Mouse (Mus musculus) midbrain, embryonic 12.5 days (tissue): ENCODE results near the gene Prps1. TPM values are rescaled to one million over a fixed set of nuclear protein-coding genes. Genes with fewer than 3 reads are reported as not detected.
A peak's percentile ranks its signal among the peaks of the same experiment; 100 is the strongest.

Source experiments
- ATAC-seq: fragments of 200-750 bp; cut with Nextera tagmentation; 2 replicates; pipeline ENCODE4 v1.8.0; 2017; ENCODE audit warnings: low read depth, moderate TSS enrichment, moderate library complexity; ENCODE audit not compliant: low FRiP score
- H3K27ac ChIP-seq: fragments of 300-500 bp; sonication (generic); replicated peaks from 2 replicates; pipeline ENCODE4 v1.5.1; 2016; ENCODE audit warnings: mild to moderate bottlenecking
- H3K27me3 ChIP-seq: fragments of 300-500 bp; sonication (generic); 2 replicates; pipeline ENCODE4 v1.6.1; 2016; ENCODE audit warnings: mild to moderate bottlenecking
- H3K36me3 ChIP-seq: fragments of 300-500 bp; sonication (generic); 2 replicates; pipeline ENCODE4 v1.6.1; 2016
- H3K4me1 ChIP-seq: fragments of 300-500 bp; sonication (generic); 2 replicates; pipeline ENCODE4 v1.6.1; 2016
- H3K4me2 ChIP-seq: fragments of 300-500 bp; sonication (generic); replicated peaks from 2 replicates; pipeline ENCODE4 v1.6.1; 2016; ENCODE audit warnings: mild to moderate bottlenecking, moderate library complexity
- H3K4me3 ChIP-seq: fragments of 300-500 bp; sonication (generic); 2 replicates; pipeline ENCODE4 v1.5.1; 2016; ENCODE audit warnings: mild to moderate bottlenecking
- H3K9ac ChIP-seq: fragments of 300-500 bp; sonication (generic); replicated peaks from 2 replicates; pipeline ENCODE4 v1.6.1; 2016; ENCODE audit warnings: mild to moderate bottlenecking, moderate library complexity
- H3K9me3 ChIP-seq: fragments of 300-500 bp; sonication (generic); 2 replicates; pipeline ENCODE4 v1.6.1; 2016; ENCODE audit warnings: mild to moderate bottlenecking
- whole genome bisulfite sequencing: fragments of 180-500 bp; shearing (Covaris S2); methylation state at CpG from one replicate; pipeline ENCODE4 v1.1.7; 2016; 5-methylcytosine and 5-hydroxymethylcytosine counted together
- polyA plus RNA-seq: library from polyadenylated mRNA; unstranded; fragments of >200 nt; fragmentation: Nextera tagmentation; extraction: Ambion mirVana; gene quantifications from 2 replicates; pipeline ENCODE4 v1.2.1, GENCODE M21; 2016

Prps1 gene
- polyA plus RNA-seq, 1 experiment from 2014 or later, result 66.6 TPM

DNA sequence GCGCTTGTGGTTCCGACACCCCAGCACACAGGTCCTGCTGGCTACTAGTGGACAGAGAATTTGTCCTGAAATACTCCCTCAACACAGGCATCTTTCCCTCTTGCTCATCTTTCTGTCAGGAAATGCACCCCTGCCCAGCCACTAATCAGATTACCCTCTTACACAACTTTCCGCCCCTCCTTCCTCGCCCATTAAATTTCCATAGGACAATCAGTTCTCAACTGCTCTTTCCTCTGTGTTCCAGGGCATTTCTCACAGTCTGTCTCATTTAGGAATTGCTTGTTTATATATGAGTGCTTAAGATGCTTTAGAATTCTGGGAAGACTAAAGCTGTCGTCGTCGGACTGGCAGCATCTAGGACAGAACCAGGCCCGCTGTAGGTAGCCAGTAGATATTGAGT is 61.9 kb downstream of the Prps1 start:
- H3K9me3 ChIP-seq, result no peaks in the 10 kb centered on the region
- H3K27ac ChIP-seq, result no peak overlapping the region
- H3K36me3 ChIP-seq, result no peaks in the 10 kb centered on the region
- no peak overlapping the region for H3K9ac ChIP-seq
- H3K4me1 ChIP-seq, result 0 out of 2 replicates have a peak, but pooled peaks cover 4% of the 10 kb centered on the region
- H3K27me3 ChIP-seq, result peaks cover 68% of the 10 kb centered on the region
- WGBS, result 82% methylated on average over 8 of the region's 8 CpGs
- H3K4me2 ChIP-seq, result no peak overlapping the region
- no peak for ATAC-seq
- no peak overlapping the region for H3K4me3 ChIP-seq

DNA sequence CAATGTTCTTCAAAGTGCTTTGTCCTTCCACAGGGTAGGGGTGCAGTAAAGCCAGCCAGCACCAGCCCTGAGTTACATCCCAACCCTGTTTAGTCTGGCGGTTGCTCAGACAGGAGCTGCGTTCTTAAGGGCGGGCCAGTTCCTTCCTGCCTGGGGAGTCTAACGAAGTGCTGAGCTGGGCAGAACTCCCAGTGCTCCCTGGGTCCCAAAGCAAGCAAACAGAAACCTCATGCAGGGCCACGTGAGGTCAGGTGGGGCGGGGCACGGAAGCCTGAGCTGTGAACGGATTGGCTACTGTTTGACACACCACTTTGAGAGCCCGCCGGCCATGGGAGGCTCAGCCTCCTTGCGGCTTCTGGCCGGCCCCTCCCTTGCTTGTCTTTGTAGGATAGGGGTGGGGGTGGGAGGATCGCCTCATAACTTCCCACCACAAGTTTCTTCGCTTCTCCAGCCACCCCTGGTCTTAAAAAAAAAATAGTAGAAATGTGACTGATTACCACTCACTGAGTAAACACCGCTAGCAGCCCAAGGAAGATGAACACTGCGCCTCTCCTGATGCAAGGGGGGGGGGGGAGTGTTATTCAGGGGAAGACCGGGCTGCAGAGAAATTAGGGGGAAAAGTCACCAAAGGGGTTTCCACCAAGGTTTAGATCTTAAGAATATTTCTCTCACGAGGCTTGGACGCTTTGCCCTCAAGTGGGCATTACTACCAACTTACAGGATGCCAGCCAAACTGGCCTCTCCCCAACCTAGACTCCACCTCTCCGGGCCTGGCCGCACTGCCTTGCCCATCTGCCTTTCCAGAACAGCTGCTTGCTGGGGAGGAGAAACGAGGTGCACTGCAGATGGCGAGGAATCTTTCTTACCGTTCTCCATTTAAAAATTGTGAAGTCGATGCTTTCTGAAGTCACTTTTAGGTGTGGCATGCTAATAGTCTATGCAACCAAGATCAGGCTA is 64.0 kb downstream of the Prps1 start:
- H3K4me3 ChIP-seq, result peak overlapping the region; percentile 21
- peaks cover 55% of the 10 kb centered on the region for H3K27me3 ChIP-seq
- ATAC-seq, result peak; percentile 95

DNA sequence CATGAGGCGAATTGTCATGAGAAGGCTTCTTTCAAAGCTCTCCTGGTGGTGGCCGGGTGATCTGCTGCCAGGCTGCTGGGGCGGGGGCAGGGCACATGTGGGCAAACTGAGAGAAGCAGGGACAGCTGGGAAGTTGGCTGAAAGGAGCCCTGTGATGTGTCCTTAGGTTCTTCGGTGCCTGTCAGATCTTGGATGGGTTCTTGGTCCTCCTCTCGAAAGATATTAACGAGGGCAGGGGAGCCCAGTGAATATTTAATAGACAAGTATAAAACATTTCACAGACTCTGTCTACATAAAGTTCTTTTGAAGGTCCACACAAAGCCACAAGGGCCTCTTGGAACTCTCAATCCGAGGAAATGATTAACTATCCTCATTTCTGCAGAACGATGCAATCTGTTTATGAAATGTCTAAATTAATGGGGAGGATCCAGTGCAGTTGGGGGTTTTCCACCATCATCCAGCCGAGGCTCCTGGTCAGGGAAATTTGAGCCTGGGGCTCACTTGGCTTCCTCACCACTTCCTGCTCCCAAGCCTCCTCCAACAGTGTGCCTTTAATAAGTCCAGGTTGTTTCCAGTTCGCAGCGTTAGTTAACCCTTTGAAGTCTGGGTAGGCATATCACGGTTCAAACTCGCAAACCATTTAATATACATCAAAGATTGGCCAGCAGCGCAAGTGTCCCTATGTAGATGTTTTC is 65.8 kb downstream of the Prps1 start:
- H3K27me3 ChIP-seq, result peaks cover 51% of the 10 kb centered on the region
- no peak overlapping the region for H3K27ac ChIP-seq
- no peaks in the 10 kb centered on the region for H3K9me3 ChIP-seq
- no peak overlapping the region for H3K4me2 ChIP-seq
- WGBS, result 73% methylated on average over 14 of the region's 14 CpGs
- 0 out of 2 replicates have a peak, but pooled peaks cover 4% of the 10 kb centered on the region for H3K4me1 ChIP-seq
- H3K4me3 ChIP-seq, result no peak overlapping the region
- no peak for ATAC-seq
- no peaks in the 10 kb centered on the region for H3K36me3 ChIP-seq
- H3K9ac ChIP-seq, result no peak overlapping the region

More for the DNA sequence above, 64.0 kb downstream of the Prps1 start:
- Histone ChIP-seq H3K9ac (no peak overlapping the region), H3K36me3 (no peaks in the 10 kb centered on the region), H3K9me3 (no peaks in the 10 kb centered on the region), H3K27ac (no peak overlapping the region), H3K4me1 (0 out of 2 replicates have a peak, but pooled peaks cover 4% of the 10 kb centered on the region), H3K4me2 (peak overlapping the region; percentile 46)
- 20% methylated on average over 25 of the region's 25 CpGs for WGBS

DNA sequence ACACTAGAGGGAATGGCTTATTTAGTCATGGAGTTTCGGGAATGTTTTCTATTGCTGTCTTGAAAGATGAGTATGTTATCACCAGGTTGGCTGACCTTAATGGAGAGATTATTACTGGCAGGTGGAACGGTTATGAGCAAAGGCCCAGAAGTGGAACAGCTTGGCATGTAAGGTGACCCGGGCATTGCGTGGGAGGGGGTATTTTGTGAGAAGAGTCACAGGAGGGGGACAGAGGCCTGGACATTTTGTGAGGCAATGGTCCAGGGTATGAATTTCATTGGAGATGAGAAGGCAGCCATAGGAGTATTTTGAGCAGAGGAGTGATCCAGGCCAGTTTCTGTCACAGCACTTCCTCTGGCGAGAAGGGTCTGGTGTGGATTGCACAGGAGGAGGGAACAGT is 67.8 kb downstream of the Prps1 start:
- no peaks in the 10 kb centered on the region for H3K36me3 ChIP-seq
- no peak overlapping the region for H3K27ac ChIP-seq
- 0 out of 2 replicates have a peak, but pooled peaks cover 4% of the 10 kb centered on the region for H3K4me1 ChIP-seq
- H3K4me2 ChIP-seq, result no peak overlapping the region
- no peak for ATAC-seq
- no peaks in the 10 kb centered on the region for H3K9me3 ChIP-seq
- WGBS, result 88% methylated on average over 5 of the region's 5 CpGs
- no peak overlapping the region for H3K4me3 ChIP-seq
- H3K27me3 ChIP-seq, result peaks cover 40% of the 10 kb centered on the region
- H3K9ac ChIP-seq, result no peak overlapping the region

Other genes starting within 250 kb of the Prps1 start
- 2.8 and 2.9 TPM in 2 replicates for gene Frmpd3, start 114.3 kb upstream of the Prps1 start, polyA plus RNA-seq
- 130 and 133 TPM in 2 replicates for gene Tsc22d3, start 144.0 kb downstream of the Prps1 start, polyA plus RNA-seq
- 4.3 and 4.6 TPM in 2 replicates for gene Mid2, start 208.0 kb downstream of the Prps1 start, polyA plus RNA-seq